Mouse (Mus musculus) forebrain, embryonic 14.5 days (tissue): ENCODE measurements around the gene Tap1. TPM values are rescaled to one million over a fixed set of nuclear protein-coding genes. Genes with fewer than 3 reads are reported as not detected.

Experiments used
- ATAC-seq: fragments of 200-750 bp; cut with Nextera tagmentation; 2 replicates; pipeline ENCODE4 v1.8.0; 2017; ENCODE audit warnings: mild to moderate bottlenecking, moderate library complexity
- DNase-seq: peaks from one replicate; pipeline ENCODE4 v3.0.0-alpha.2; 2015; ENCODE audit warnings: low spot score
- H3K27ac ChIP-seq: fragments of 300-500 bp; sonication (generic); 2 replicates; pipeline ENCODE4 v1.5.1; 2014; ENCODE audit warnings: low read depth, mild to moderate bottlenecking, control low read depth, low read length, moderate library complexity
- H3K27me3 ChIP-seq: fragments of 300-500 bp; sonication (generic); replicated peaks from 2 replicates; pipeline ENCODE4 v1.6.1; 2014; ENCODE audit warnings: low read length, control low read depth, mixed read lengths; ENCODE audit not compliant: control insufficient read depth, insufficient read depth
- H3K36me3 ChIP-seq: fragments of 300-500 bp; sonication (generic); 2 replicates; pipeline ENCODE4 v1.6.1; 2014; ENCODE audit warnings: low read length, control low read depth; ENCODE audit not compliant: control insufficient read depth, insufficient read depth
- H3K4me1 ChIP-seq: fragments of 300-500 bp; sonication (generic); 2 replicates; pipeline ENCODE4 v1.6.1; 2014; ENCODE audit warnings: antibody characterized with exemption, low read length, control low read depth; ENCODE audit not compliant: control insufficient read depth, insufficient read depth
- H3K4me2 ChIP-seq: fragments of 300-500 bp; sonication (generic); 2 replicates; pipeline ENCODE4 v1.6.1; 2014; ENCODE audit warnings: mild to moderate bottlenecking, control low read depth, low read length
- H3K4me3 ChIP-seq: fragments of 300-500 bp; sonication (generic); 2 replicates; pipeline ENCODE4 v1.5.1; 2014; ENCODE audit warnings: low read depth, low read length, control low read depth
- H3K9ac ChIP-seq: fragments of 300-500 bp; sonication (generic); 2 replicates; pipeline ENCODE4 v1.6.1; 2014; ENCODE audit warnings: mild to moderate bottlenecking, low read length, control low read depth, moderate library complexity
- H3K9me3 ChIP-seq: fragments of 300-500 bp; sonication (generic); replicated peaks from 2 replicates; pipeline ENCODE4 v1.6.1; 2016; ENCODE audit warnings: low read length, control low read depth, mixed read lengths; ENCODE audit not compliant: control insufficient read depth
- WGBS: fragments of 180-500 bp; shearing (Covaris S2); extraction: QIAGEN DNeasy Blood & Tissue Kit; methylation state at CpG from one replicate; pipeline ENCODE4 v1.1.7; 2014; 5-methylcytosine and 5-hydroxymethylcytosine counted together
- polyA plus RNA-seq: library from polyadenylated mRNA; unstranded; fragments of >200 nt; fragmentation: Nextera tagmentation; extraction: Ambion mirVana; gene quantifications from 2 replicates; pipeline ENCODE4 v1.2.1, GENCODE M21; 2014

The Tap1 gene
- polyA plus RNA-seq, 1 experiment from 2014 or later: 1.1 TPM

DNA sequence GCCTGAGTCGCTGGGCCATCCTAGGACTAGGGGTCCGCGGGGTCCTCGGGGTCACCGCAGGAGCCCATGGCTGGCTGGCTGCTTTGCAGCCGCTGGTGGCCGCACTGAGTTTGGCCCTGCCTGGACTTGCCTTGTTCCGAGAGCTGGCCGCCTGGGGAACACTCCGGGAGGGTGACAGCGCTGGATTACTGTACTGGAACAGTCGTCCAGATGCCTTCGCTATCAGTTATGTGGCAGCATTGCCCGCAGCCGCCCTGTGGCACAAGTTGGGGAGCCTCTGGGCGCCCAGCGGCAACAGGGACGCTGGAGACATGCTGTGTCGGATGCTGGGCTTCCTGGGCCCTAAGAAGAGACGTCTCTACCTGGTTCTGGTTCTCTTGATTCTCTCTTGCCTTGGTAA is 657 bp downstream of the Tap1 start:
- H3K36me3 ChIP-seq: no peaks in the 10 kb centered on the region
- H3K4me2 ChIP-seq: peak overlapping the region; percentile 78
- H3K27me3 ChIP-seq: peaks cover 42% of the 10 kb centered on the region
- no peak overlapping the region for H3K27ac ChIP-seq
- DNase-seq: no peak
- H3K9me3 ChIP-seq: no peaks in the 10 kb centered on the region
- peak overlapping the region; percentile 39 for H3K4me3 ChIP-seq
- ATAC-seq: peak; percentile 8; the same call in 1 of the 2 replicates
- H3K9ac ChIP-seq: peak overlapping the region; percentile 61
- peaks cover 9% of the 10 kb centered on the region for H3K4me1 ChIP-seq
- WGBS: 3% methylated on average over 20 of the region's 20 CpGs

DNA sequence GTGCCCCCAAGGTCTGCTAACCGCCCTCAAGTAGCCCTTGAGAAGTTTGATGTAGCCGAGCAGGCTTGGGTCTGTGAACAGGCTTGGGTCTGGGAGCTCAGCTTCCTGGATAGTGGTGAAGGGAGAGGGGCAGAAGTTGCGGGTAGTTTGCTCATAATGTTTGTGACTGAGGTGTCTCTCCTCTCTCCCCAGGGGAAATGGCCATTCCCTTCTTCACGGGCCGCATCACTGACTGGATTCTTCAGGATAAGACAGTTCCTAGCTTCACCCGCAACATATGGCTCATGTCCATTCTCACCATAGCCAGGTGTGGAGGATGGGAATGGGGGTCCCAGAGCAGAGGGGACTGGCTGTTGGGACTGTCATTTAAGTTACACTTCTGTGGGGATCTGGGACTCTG is 1.6 kb downstream of the Tap1 start:
- no peak for DNase-seq
- Histone ChIP-seq H3K36me3 (no peaks in the 10 kb centered on the region), H3K27ac (no peak overlapping the region), H3K27me3 (peaks cover 45% of the 10 kb centered on the region), H3K4me1 (peaks cover 9% of the 10 kb centered on the region), H3K9ac (no peak overlapping the region), H3K9me3 (no peaks in the 10 kb centered on the region), H3K4me3 (no peak overlapping the region), H3K4me2 (no peak overlapping the region)
- 75% methylated on average over 6 of the region's 6 CpGs for WGBS
- no peak for ATAC-seq

DNA sequence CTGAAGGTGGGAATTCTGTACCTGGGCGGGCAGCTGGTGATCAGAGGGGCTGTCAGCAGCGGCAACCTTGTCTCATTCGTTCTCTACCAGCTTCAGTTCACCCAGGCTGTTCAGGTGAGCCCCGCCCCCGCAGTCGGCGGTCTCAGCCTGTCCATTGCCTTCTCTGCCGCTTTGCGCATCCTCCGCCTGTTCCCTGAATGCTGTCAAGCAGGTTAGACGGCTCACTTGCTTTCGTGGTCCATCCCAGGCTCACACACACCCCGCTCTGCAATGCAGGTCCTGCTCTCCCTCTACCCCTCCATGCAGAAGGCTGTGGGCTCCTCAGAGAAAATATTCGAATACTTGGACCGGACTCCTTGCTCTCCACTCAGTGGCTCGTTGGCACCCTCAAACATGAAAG is 5.5 kb downstream of the Tap1 start:
- 22% methylated on average over 16 of the region's 16 CpGs for WGBS

DNA sequence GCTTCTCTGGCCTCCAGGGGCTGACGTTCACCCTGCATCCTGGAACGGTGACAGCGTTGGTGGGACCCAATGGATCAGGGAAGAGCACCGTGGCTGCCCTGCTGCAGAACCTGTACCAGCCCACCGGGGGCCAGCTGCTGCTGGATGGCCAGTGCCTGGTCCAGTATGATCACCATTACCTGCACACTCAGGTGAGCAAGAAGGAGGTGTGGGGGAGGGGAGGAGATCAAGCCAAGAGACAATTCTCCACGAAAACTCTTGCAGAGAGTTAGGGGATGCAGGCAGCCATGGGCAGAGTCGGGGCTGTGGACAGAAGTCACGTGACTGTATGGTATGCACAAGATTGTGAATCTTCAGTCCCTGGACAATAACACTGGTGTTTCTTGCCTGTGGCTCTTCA is 6.1 kb downstream of the Tap1 start:
- no peak for DNase-seq
- Histone ChIP-seq H3K4me1 (no peaks in the 10 kb centered on the region), H3K9me3 (no peaks in the 10 kb centered on the region), H3K36me3 (no peaks in the 10 kb centered on the region), H3K4me2 (no peak overlapping the region), H3K4me3 (no peak overlapping the region), H3K27me3 (peaks cover 54% of the 10 kb centered on the region), H3K27ac (no peak overlapping the region), H3K9ac (no peak overlapping the region)
- ATAC-seq: no peak
- WGBS: 61% methylated on average over 8 of the region's 8 CpGs

More for the DNA sequence above, 5.5 kb downstream of the Tap1 start:
- H3K9ac ChIP-seq: no peak overlapping the region
- no peaks in the 10 kb centered on the region for H3K36me3 ChIP-seq
- H3K9me3 ChIP-seq: no peaks in the 10 kb centered on the region
- DNase-seq (no peak), ATAC-seq (no peak)
- H3K4me2 ChIP-seq: no peak overlapping the region
- peaks cover 3% of the 10 kb centered on the region for H3K4me1 ChIP-seq
- H3K27me3 ChIP-seq: peaks cover 54% of the 10 kb centered on the region
- H3K27ac ChIP-seq: no peak overlapping the region
- H3K4me3 ChIP-seq: no peak overlapping the region

DNA sequence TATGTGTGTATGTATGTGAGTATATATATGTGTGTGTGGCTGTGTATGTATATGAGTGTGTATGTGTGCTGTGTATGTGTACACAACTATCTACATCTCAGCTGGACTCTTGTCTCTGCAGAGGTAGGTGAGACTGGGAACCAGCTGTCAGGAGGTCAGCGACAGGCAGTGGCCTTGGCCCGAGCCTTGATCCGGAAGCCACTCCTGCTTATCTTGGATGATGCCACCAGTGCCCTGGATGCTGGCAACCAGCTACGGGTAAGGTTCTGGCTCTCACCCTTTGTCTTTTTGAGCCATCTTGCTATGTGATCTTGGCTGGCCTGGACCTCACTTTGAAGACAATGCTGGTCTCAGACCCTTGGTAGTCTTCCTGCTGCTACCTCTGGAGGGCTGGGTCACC is 7.4 kb downstream of the Tap1 start:
- H3K27ac ChIP-seq: no peak overlapping the region
- H3K4me1 ChIP-seq: no peaks in the 10 kb centered on the region
- no peak overlapping the region for H3K4me2 ChIP-seq
- no peak overlapping the region for H3K9ac ChIP-seq
- H3K36me3 ChIP-seq: no peaks in the 10 kb centered on the region
- no peak for ATAC-seq
- peaks cover 57% of the 10 kb centered on the region for H3K27me3 ChIP-seq
- no peaks in the 10 kb centered on the region for H3K9me3 ChIP-seq
- 84% methylated on average over 3 of the region's 4 CpGs for WGBS
- H3K4me3 ChIP-seq: no peak overlapping the region
- no peak for DNase-seq

DNA sequence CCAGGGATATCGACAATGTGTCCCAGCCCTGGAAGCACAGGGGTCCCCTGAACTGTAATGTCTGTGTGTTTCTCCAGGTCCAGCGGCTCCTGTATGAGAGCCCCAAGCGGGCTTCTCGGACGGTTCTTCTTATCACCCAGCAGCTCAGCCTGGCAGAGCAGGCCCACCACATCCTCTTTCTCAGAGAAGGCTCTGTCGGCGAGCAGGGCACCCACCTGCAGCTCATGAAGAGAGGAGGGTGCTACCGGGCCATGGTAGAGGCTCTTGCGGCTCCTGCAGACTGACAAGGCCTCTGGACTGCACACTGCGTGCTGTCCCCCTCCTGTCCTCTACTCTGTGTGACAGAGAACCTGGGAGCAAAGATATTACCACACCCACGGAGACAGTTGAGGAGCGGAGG is 9.1 kb downstream of the Tap1 start:
- Histone ChIP-seq H3K4me3 (no peak overlapping the region), H3K9ac (no peak overlapping the region), H3K27ac (no peak overlapping the region), H3K36me3 (no peaks in the 10 kb centered on the region), H3K9me3 (no peaks in the 10 kb centered on the region), H3K4me2 (no peak overlapping the region), H3K4me1 (no peaks in the 10 kb centered on the region), H3K27me3 (peaks cover 53% of the 10 kb centered on the region)
- DNase-seq: no peak
- 29% methylated on average over 12 of the region's 12 CpGs for WGBS
- no peak for ATAC-seq

DNA sequence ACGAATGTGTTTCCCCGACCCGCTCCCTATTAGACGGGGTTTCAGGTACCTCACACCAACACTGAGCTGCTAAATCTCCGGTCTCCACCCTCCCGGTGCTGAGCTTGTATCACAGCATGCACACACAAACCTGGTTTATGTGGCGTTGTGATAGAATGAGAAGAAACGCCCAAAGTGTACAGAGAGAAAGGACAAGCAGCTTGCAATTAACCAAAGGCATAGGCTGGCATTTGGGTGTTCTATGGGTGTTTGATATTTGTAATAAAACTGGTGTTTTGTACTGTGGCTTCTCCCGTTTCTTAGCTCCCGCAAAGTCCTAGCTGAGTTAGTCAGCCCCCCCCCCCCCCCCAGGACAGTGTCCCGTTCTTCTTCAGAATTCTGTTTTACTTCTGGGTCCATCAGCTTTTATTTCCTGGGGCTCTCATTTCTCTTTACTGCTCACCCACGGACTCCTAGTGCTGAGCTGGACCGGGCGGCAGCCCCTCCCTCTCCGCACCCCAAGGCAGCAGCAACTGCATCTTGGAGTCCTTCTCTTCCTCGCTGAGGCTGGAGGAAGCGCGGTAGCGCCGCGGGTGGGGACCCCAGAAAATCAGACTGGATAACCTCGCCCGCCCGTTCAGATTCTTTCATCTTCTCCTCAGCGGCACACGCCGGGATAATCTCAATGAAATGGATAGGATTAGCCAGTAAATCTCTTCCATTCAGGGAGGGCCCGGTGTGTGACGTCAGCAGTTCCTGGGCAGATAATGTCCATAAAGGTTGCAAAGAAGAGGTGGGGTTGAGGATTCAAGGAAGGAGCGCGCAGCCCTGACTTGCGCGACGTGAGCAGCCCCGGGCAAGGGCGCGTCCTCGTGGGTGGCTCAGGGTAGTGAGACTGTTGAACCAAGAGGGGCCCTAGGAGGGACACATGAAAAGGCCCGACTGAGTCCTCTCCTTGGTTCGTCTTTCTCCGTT is 9.9 kb downstream of the Tap1 start, which contains the start of gene Psmb8:
Psmb8 (plus strand) TSS at position 781 of the 954 bp plus-strand sequence.
- H3K9ac ChIP-seq: peak within 1 kb of the TSS; percentile 10; the same call in 1 of the 2 replicates
- peak within 1 kb of the TSS; percentile 27 for H3K4me3 ChIP-seq
- peak; percentile 91 for DNase-seq
- H3K9me3 ChIP-seq: no peaks in the 10 kb centered on the region
- peaks cover 53% of the 10 kb centered on the region for H3K27me3 ChIP-seq
- peak within 1 kb of the TSS; percentile 52 for H3K4me2 ChIP-seq
- ATAC-seq: peak; percentile 90
- WGBS: 4% methylated on average over 40 of the region's 41 CpGs
- no peak within 1 kb of the TSS for H3K27ac ChIP-seq
- no peaks in the 10 kb centered on the region for H3K4me1 ChIP-seq
- H3K36me3 ChIP-seq: no peaks in the 10 kb centered on the region

DNA sequence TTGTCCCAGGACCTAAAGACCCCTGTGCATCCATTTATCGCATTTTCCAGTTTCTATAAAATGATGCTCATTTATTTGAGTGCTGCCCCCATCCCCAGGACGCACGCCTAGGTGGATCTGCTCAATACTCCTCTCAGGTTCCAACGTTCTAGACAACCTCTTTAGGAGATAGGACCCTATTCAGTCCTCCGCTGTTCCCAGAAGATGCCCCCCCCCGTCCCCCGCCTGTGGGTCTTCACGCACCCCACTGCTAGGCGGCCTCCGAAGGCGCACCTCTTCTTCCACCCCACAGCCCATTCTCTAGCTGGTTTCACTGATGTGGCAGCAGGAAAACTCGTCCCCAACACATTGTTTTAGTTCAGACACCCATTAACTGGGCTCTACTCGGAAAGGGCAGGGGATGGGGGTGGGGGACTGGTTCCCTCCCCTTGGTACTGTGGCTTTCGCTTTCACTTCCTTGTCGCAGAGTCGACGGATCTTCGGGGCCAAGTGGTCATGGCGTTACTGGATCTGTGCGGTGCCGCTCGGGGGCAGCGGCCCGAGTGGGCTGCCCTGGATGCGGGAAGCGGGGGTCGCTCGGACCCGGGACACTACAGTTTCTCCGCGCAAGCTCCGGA is 10.7 kb downstream of the Tap1 start:
- peak overlapping the region; percentile 10; the same call in 1 of the 2 replicates for H3K9ac ChIP-seq
- no peak overlapping the region for H3K27ac ChIP-seq
- H3K4me2 ChIP-seq: peak overlapping the region; percentile 52
- no peaks in the 10 kb centered on the region for H3K36me3 ChIP-seq
- DNase-seq: no peak
- peaks cover 46% of the 10 kb centered on the region for H3K27me3 ChIP-seq
- no peaks in the 10 kb centered on the region for H3K4me1 ChIP-seq
- peak; percentile 42; the same call in 1 of the 2 replicates for ATAC-seq
- H3K4me3 ChIP-seq: peak overlapping the region; percentile 27
- WGBS: 1% methylated on average over 32 of the region's 32 CpGs
- no peaks in the 10 kb centered on the region for H3K9me3 ChIP-seq

DNA sequence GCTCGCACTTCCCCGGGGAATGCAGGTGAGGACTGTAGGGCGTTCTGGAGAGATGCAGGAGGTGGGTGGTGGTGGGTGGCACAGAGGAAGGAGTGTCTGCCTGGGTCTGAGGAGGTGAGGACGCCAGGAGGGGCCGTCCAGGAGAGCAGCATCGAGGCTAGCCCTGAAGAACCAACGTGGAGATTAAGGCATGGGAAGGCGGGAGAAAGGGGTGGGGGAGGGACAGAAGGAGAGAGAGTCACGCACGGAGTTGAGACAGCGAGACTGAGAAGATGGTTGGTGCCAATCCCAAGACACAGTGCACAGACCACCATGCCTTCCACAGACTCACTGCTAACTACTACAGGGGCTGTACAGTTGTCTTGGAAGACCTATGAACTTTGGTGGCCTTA is 11.2 kb downstream of the Tap1 start:
- Histone ChIP-seq H3K27ac (no peak overlapping the region), H3K36me3 (no peaks in the 10 kb centered on the region), H3K27me3 (peaks cover 44% of the 10 kb centered on the region), H3K9me3 (no peaks in the 10 kb centered on the region), H3K4me1 (no peaks in the 10 kb centered on the region), H3K4me3 (peak overlapping the region; percentile 21; the same call in 1 of the 2 replicates), H3K4me2 (peak overlapping the region; percentile 52), H3K9ac (no peak overlapping the region)
- DNase-seq: no peak
- 7% methylated on average over 11 of the region's 11 CpGs for WGBS
- no peak for ATAC-seq
